Mouse (Mus musculus): Measurements from ENCODE around the gene Trim72.

The Trim72 gene

GRCm38 (mm10) chr7:128003688-128004087 is at the start of gene Trim72:
Trim72 (plus strand) TSS chr7:128003949.
- DNase-seq (ENCODE audit: low read depth, low spot score), result no peak

- DNase-seq (ENCODE audit: low read depth, low spot score), result no peak
Measured at GRCm38 (mm10) chr7:127959364-127959763, 44.4 kb upstream of the Trim72 start.

GRCm38 (mm10) chr7:127966371-127966918 is 37.3 kb upstream of the Trim72 start:
- DNase-seq (ENCODE audit: low read depth, low spot score), result peak; percentile 49

DNA sequence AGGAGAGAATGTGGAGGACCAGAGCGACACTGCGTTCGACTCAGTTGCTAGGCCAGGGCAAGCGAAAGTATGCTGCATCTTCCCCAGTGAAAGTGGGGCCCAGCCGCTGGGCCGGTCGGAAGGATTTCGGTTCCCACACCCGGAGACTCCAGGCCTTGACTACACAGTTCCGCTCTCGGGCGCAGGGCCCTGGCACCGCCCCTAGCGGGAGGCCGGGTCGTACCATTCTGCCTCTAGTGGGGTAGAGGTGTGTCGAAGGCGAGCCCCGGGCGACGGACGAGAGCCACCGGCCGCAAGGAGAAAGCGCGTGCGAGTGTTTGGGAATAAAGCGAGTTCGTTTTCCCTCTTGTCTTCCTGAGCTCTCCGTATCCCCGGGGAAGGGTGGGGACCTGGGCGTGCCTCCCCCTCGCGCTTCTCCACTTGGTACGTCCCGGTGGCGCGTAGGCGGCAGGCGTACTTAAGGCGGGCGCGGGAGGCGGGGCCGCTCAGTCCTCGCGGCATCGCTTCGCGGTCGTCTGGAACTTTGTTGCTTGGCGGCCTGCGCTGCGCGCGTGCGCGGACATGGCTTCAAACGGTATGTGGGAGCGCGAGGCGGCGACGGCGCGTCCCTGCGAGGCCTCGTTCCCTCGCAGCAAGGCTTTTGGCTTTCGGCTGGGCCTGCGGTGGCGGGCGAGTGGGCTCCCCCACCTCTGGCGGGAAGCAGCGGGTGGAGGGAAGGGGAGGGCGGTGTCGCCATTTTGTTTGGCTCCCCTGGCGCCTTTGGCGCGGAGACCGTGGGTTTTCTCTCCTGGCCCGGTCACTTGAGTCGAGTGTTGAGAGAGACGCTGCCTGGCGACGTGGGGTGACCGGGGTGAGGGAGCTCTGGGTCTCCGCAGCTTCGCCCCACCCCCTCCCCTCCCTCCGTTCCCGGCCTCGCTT is 36.5 kb upstream of the Trim72 start, which contains the start of gene Fus:
Fus (plus strand) TSS at position 454 of the 918 bp plus-strand sequence.
- DNase-seq (ENCODE audit: low read depth, low spot score), result peak; percentile 85

DNA sequence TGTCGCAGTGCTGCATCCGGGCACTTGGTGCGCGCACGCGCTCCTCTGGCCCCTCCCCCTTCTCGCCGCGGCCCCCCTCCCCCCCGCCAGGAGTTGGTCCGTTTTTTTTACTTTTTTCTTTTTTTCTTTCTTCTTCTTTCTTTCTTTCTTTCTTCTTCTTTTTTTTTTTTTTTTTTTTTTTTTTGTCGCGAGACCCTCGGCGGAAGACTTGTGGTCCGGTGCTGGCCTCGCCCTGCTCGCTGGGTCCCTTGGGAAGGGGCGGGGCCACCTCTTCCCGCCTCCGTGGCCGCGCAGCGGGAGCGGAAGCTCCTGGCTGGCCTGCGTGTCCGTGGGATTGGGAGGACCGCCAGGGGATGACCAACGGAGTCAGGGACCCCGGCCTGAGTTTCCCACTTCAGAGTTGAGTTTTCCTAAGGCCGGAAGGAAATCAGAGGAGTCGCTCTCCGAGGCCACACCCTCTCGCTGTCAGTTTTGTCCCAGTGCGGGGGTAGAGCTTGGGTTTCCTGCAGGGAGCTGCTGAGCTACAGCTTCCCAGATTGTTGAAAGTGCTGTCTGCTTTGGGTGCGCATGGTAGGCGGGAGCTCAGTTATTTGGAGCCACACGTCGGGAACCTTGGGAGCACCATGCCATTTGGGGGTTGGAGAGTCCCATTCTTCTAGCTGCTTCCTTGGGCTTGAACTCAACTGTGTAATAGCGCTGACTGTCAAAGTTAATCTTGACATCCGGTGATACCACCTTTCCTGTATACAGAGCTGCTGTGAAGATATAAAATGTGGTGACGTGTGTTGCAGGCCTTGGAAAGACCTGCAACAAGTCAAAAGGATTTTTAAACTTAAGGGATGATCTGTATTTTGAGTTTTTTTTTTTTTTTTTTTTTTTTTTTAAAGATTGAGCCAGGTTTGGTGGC is 35.6 kb upstream of the Trim72 start:
- peak; percentile 69 for DNase-seq (ENCODE audit: low read depth, low spot score)

GRCm38 (mm10) chr7:127974413-127974930 is 29.3 kb upstream of the Trim72 start:
- DNase-seq (ENCODE audit: low read depth, low spot score), result peak; percentile 5

GRCm38 (mm10) chr7:127978856-127979255 is 24.9 kb upstream of the Trim72 start:
- DNase-seq (ENCODE audit: low read depth, low spot score), result no peak

GRCm38 (mm10) chr7:127980606-127981005 is 23.1 kb upstream of the Trim72 start:
- DNase-seq (ENCODE audit: low read depth, low spot score), result no peak

DNA sequence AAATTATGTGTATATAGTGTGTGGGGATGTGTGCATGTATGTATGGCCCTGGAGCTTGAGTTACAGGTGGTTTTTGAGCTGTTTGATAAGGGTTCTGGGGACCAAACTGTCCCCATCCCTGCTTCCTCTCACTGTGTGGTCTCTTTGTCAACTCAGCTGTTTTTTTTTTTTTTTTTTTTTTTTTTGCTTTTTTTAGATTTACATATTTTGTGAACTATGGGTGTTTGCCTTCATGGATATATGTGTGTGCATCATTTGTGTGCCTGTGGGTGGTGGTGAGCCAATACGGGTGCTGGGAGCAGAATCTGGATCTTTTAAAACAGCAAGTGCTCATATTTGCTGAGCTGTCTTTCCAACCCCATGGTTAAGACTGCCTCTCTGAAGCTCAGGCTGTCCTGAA is 14.8 kb upstream of the Trim72 start:
- DNase-seq (ENCODE audit: low read depth, low spot score), result no peak

DNA sequence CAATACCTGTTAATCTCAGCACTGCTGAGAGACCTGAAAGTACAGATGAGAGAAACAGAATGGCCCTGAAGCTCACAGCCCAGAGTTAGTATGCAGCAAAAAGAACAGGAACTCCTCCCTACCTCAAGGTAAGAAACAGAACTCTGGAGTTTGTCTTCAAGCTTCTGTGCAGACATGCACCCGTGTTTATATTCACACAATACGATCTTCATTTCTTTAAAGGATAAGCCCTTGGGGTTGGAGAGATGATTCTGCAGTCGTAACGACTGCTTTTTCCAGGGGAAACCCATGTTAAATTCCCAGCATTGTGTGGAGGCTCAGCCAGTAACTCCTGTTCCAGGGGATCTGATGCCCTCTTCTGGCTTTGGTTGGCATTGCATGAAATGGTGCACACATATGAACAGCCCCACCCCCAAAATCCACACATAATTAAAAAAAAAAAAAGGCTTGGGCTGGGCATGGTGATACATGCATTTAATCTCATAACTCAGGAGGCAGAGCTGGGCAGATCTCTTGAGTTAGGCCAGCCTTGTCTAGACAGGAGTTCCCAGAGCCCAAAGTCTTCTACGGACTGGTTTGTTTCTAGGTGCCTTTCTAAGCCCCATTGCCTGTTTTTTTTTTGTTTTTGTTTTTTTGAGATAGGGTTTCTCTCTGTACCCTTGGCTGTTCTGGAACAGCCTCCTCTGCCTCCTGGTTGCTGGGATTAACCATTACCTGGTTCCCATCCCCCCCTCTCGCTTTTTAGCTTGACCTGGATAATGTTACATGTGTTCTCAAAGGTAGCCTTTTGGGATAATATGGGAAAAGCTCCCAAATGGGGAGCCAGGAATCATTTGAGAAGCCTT is 11.9 kb upstream of the Trim72 start:
- DNase-seq (ENCODE audit: low read depth, low spot score), result peak; percentile 82

DNA sequence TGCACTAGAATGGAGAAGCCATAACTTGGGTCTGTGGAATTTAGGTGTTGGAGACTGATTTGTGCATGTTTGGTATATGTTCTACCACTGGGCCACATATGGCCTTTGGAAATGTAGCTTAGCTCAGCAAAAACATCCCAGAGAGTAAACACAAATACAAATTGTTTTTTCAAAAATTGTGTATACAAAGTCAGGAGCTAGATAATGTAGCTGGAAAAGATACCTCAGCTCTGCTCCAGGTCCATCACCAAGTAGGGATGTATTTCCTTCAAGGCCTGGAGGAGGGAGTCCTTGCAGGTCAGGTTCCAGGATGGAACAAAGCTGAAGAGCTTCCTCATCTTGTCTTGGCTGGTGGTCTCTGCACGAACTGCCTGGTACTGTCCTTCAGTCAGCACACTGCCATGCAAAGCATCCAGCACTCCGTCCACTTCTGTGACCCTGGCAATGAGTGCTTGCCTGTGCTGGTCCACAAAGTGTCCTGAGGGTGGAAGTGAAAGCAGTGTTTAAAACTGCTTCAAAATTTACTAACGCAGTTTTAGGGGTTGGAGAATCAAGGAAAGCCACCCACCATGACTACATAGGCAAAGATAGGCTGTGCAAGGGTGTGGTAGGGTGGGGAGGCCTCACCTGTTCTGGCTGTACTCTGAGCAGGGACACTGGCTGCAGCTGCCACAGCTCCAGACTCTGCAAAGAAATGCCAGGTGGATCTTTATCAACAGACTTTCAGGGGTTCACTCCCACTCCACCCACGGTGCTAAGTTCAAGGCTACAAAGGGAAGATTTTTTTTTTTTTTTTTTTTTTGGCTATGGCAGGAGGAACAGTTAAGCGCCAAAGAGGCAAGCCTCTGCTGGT is 11.0 kb upstream of the Trim72 start:
- no peak for DNase-seq (ENCODE audit: low read depth, low spot score)

- DNase-seq (ENCODE audit: low read depth, low spot score), result no peak
Measured at GRCm38 (mm10) chr7:127993341-127993977, 10.3 kb upstream of the Trim72 start, which contains the start of gene Pycard. Pycard (minus strand) TSS chr7:127993867.

- DNase-seq (ENCODE audit: low read depth, low spot score), result peak; percentile 75
Measured at GRCm38 (mm10) chr7:127999436-127999835, 4.3 kb upstream of the Trim72 start.

GRCm38 (mm10) chr7:128000068-128000950 is 3.4 kb upstream of the Trim72 start:
- no peak for DNase-seq (ENCODE audit: low read depth, low spot score)

- DNase-seq (ENCODE audit: low read depth, low spot score), result no peak
Measured at GRCm38 (mm10) chr7:128003098-128003497, 651 bp upstream of the Trim72 start.

GRCm38 (mm10) chr7:128004150-128004486 is 369 bp downstream of the Trim72 start:
- no peak for DNase-seq (ENCODE audit: low read depth, low spot score)

GRCm38 (mm10) chr7:128004487-128005362 is 976 bp downstream of the Trim72 start:
- DNase-seq (ENCODE audit: low read depth, low spot score), result no peak

Measured in 3T3-L1 (cell line).